Mouse (Mus musculus): Measurements from ENCODE around the gene Aebp2. TPM values are rescaled to one million over a fixed set of nuclear protein-coding genes. Genes with fewer than 3 reads are reported as not detected.

Gene Aebp2
- polyA plus RNA-seq, 1 experiment from 2014 or later = 3.5 TPM

DNA sequence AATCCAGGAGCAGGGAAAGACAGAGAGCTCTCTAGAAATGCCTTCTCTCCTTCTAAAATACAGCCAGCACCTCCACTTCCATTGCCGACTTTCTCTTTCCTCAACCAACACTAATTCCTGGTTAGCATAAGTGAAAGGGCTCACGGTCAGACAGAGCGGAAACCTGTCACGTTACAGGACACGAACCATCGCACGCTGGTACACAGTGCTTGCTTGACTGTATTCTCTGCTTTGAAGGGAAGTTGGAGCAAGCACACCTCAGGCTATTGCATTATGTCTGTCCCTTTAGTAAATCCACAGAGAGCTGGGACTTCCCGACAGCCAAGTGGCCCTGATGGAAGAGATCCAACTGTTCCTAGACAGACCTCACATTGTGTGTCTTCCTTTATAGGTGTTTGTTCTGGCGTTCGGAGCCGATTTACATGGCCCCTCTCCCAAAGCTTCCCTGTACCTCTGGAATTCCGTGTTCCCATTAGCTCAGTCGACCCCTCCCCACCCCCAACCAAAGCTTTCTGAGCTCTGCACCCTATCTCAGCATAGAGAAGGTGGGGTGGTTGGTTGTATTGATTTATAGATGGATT is 10.5 kb upstream of the Aebp2 start:
- Histone ChIP-seq H3K4me2 (ENCODE audit: low read depth, low read length) (no peak overlapping the region), H3K27ac (ENCODE audit: low read depth) (no peak overlapping the region), H3K36me3 (replicated peaks; ENCODE audit: insufficient read depth, low read length) (no peaks in the 10 kb centered on the region), H3K27me3 (ENCODE audit: insufficient read depth, low read length) (no peaks in the 10 kb centered on the region), H3K4me3 (ENCODE audit: low read depth, low read length) (no peak overlapping the region), H3K9me3 (ENCODE audit: low read length) (no peaks in the 10 kb centered on the region), H3K4me1 (ENCODE audit: insufficient read depth) (no peaks in the 10 kb centered on the region), H3K9ac (replicated peaks) (no peak overlapping the region)
- DNase-seq (no peak), ATAC-seq (no peak)
- no peak for TF ChIP-seq EP300 (IDR thresholded peaks at IDR 0.05; ENCODE audit: low read depth)
- TF ChIP-seq CTCF (IDR thresholded peaks at IDR 0.05; ENCODE audit: low read depth) = no peak
- WGBS (ENCODE audit: insufficient replicate concordance) = 75% methylated on average over 13 of the region's 13 CpGs

DNA sequence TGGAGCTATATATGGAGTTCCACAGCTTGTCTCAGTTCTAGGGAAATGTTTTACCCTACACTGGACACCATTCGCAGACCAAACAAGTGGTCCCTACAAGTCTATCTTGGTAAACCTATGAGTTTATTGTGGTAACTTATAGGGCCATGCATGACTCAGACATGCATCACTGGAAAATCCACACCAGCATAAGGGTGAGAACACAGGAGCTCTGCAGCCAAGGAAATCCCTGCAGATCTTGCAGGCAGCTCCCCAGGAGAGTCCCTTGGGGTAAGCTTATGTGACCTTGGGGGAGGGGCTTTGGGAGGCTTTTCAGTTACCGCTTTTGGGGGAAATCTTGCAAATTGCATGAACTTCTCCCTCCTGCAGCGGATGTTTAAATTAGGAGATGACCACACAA is 8.6 kb upstream of the Aebp2 start:
- Histone ChIP-seq H3K4me2 (ENCODE audit: low read depth, low read length) (no peak overlapping the region), H3K4me3 (ENCODE audit: low read depth, low read length) (no peak overlapping the region), H3K27ac (ENCODE audit: low read depth) (no peak overlapping the region), H3K9ac (replicated peaks) (no peak overlapping the region), H3K36me3 (replicated peaks; ENCODE audit: insufficient read depth, low read length) (no peaks in the 10 kb centered on the region), H3K27me3 (ENCODE audit: insufficient read depth, low read length) (no peaks in the 10 kb centered on the region), H3K9me3 (ENCODE audit: low read length) (no peaks in the 10 kb centered on the region), H3K4me1 (ENCODE audit: insufficient read depth) (no peaks in the 10 kb centered on the region)
- TF ChIP-seq EP300 (IDR thresholded peaks at IDR 0.05; ENCODE audit: low read depth) = no peak
- ATAC-seq (no peak), DNase-seq (no peak)
- 74% methylated on average over 3 of the region's 3 CpGs for WGBS (ENCODE audit: insufficient replicate concordance)

- DNase-seq = no peak
- 68% methylated on average over 11 of the region's 11 CpGs for WGBS (ENCODE audit: insufficient replicate concordance)
- H3K27ac ChIP-seq (ENCODE audit: low read depth) = no peak overlapping the region
Measured at GRCm38 (mm10) chr6:140614711-140615110, 7.8 kb upstream of the Aebp2 start.

DNA sequence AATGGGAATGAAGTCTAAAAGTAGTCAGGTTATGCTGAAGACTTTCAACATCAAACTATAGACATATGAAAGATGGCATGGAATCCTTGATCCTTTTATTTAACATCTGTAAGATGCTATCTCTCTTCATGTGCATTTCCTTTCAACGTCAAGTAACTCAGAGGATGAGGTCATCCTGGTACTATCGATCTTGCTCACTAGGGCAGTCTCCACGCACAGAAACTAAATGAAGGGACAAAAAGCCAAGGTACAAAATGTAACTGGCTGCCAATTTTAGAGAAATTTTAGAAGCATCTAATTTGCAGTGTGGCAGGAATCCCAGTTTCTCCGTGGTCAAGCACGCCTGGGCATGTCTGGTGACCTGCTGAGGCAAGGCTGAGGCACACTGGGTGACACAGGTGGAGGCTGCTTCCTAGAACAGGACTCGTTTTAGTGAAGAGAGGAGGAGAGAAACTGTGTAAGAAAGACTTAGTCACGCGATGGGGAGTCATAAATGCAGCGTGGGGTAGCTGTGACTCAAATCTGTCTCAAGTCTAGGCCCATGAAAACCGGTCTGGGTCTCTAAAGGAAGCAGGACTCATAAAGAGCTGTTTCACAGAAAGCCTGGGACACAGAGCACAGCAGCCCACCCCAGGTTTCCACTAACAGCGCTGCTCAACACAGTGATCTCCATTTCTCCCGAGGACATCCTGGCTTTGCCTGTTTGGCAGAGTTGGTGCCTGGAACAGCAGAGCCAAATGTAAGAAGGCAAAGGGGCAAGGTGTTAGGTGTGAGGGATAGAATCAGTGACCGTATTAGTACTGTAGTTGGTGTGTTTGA is 1.7 kb upstream of the Aebp2 start:
- ATAC-seq = no peak
- H3K4me2 ChIP-seq (ENCODE audit: low read depth, low read length) = no peak overlapping the region
- no peaks in the 10 kb centered on the region for H3K9me3 ChIP-seq (ENCODE audit: low read length)
- no peak overlapping the region for H3K9ac ChIP-seq (replicated peaks)
- TF ChIP-seq CTCF (IDR thresholded peaks at IDR 0.05; ENCODE audit: low read depth) = no peak
- TF ChIP-seq EP300 (IDR thresholded peaks at IDR 0.05; ENCODE audit: low read depth) = no peak
- H3K27me3 ChIP-seq (ENCODE audit: insufficient read depth, low read length) = no peaks in the 10 kb centered on the region
- no peak overlapping the region for H3K27ac ChIP-seq (ENCODE audit: low read depth)
- H3K4me3 ChIP-seq (ENCODE audit: low read depth, low read length) = no peak overlapping the region
- H3K4me1 ChIP-seq (ENCODE audit: insufficient read depth) = peaks cover 16% of the 10 kb centered on the region
- no peak for DNase-seq
- no peaks in the 10 kb centered on the region for H3K36me3 ChIP-seq (replicated peaks; ENCODE audit: insufficient read depth, low read length)
- 62% methylated on average over 13 of the region's 13 CpGs for WGBS (ENCODE audit: insufficient replicate concordance)

More at GRCm38 (mm10) chr6:140614711-140615110, 7.8 kb upstream of the Aebp2 start:
- no peak for TF ChIP-seq CTCF (IDR thresholded peaks at IDR 0.05; ENCODE audit: low read depth)
- TF ChIP-seq EP300 (IDR thresholded peaks at IDR 0.05; ENCODE audit: low read depth) = no peak
- H3K27me3 ChIP-seq (ENCODE audit: insufficient read depth, low read length) = no peaks in the 10 kb centered on the region
- peaks cover 3% of the 10 kb centered on the region; the same call in 1 of the 2 replicates for H3K4me1 ChIP-seq (ENCODE audit: insufficient read depth)
- H3K9ac ChIP-seq (replicated peaks) = no peak overlapping the region
- ATAC-seq = no peak
- H3K4me2 ChIP-seq (ENCODE audit: low read depth, low read length) = no peak overlapping the region
- no peaks in the 10 kb centered on the region for H3K36me3 ChIP-seq (replicated peaks; ENCODE audit: insufficient read depth, low read length)
- no peak overlapping the region for H3K4me3 ChIP-seq (ENCODE audit: low read depth, low read length)
- H3K9me3 ChIP-seq (ENCODE audit: low read length) = no peaks in the 10 kb centered on the region

GRCm38 (mm10) chr6:140621622-140622021 is 841 bp upstream of the Aebp2 start:
- peaks cover 20% of the 10 kb centered on the region for H3K4me1 ChIP-seq (ENCODE audit: insufficient read depth)
- WGBS (ENCODE audit: insufficient replicate concordance) = 82% methylated on average over 1 of the region's 1 CpGs
- DNase-seq (no peak), ATAC-seq (no peak)
- no peaks in the 10 kb centered on the region for H3K27me3 ChIP-seq (ENCODE audit: insufficient read depth, low read length)
- no peak overlapping the region for H3K27ac ChIP-seq (ENCODE audit: low read depth)
- H3K9ac ChIP-seq (replicated peaks) = no peak overlapping the region
- no peaks in the 10 kb centered on the region for H3K36me3 ChIP-seq (replicated peaks; ENCODE audit: insufficient read depth, low read length)
- H3K4me3 ChIP-seq (ENCODE audit: low read depth, low read length) = no peak overlapping the region
- H3K9me3 ChIP-seq (ENCODE audit: low read length) = no peaks in the 10 kb centered on the region
- H3K4me2 ChIP-seq (ENCODE audit: low read depth, low read length) = no peak overlapping the region
- TF ChIP-seq CTCF (IDR thresholded peaks at IDR 0.05; ENCODE audit: low read depth) (no peak), EP300 (IDR thresholded peaks at IDR 0.05; ENCODE audit: low read depth) (no peak)

DNA sequence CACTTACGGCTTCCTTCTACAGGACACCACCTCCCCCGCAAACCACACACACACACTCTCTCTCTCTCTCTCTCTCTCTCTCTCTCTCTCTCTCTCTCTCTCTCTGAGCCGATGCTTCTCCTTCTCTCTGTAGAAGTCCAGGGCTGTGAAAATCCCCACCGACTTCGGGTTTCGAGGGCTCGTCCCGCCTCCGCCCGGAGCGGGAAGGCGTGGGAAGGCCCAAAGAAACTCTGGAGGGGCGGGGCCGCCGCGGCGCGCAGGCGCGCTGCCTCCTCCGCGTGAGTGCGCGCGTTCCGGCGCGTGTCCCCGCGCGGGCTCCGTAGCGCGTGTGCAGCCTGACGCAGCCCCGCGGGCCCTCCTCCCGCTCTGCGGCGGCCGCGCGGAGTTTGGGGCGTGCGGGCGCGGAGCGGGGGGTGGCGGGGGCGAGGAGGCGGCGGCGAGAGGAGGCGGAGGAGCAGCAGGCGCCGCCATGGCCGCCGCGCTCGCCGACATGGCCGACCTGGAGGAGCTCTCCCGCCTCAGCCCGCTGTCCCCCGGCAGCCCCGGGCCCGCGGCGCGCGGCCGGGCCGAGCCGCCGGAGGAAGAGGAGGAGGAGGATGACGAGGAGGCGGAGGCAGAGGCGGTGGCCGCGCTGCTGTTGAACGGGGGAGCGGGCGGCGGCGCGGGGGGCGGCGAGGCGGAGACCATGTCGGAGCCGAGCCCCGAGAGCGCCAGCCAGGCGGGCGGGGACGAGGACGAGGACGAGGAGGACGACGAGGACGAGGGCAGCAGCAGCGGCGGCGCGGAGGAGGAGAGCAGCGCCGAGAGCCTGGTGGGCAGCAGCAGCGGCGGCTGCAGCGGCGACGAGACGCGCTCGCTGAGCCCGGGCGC is 998 bp downstream of the Aebp2 start:
- WGBS (ENCODE audit: insufficient replicate concordance) = 1% methylated on average over 45 of the region's 117 CpGs
- ATAC-seq (peak; percentile 94), DNase-seq (peak; percentile 94)

More for the DNA sequence above, 998 bp downstream of the Aebp2 start:
- no peaks in the 10 kb centered on the region for H3K36me3 ChIP-seq (replicated peaks; ENCODE audit: insufficient read depth, low read length)
- peak overlapping the region; percentile 97 for H3K9ac ChIP-seq (replicated peaks)
- TF ChIP-seq CTCF (IDR thresholded peaks at IDR 0.05; ENCODE audit: low read depth) (no peak), EP300 (IDR thresholded peaks at IDR 0.05; ENCODE audit: low read depth) (no peak)
- H3K4me1 ChIP-seq (ENCODE audit: insufficient read depth) = peaks cover 22% of the 10 kb centered on the region
- peak overlapping the region; percentile 73 for H3K4me3 ChIP-seq (ENCODE audit: low read depth, low read length)
- H3K4me2 ChIP-seq (ENCODE audit: low read depth, low read length) = peak overlapping the region; percentile 96
- no peaks in the 10 kb centered on the region for H3K9me3 ChIP-seq (ENCODE audit: low read length)
- no peaks in the 10 kb centered on the region for H3K27me3 ChIP-seq (ENCODE audit: insufficient read depth, low read length)
- H3K27ac ChIP-seq (ENCODE audit: low read depth) = peak overlapping the region; percentile 86
